Mouse (Mus musculus) neural tube, embryonic 11.5 days (tissue): Measurements from ENCODE around the gene Miga2. TPM values are rescaled to one million over a fixed set of nuclear protein-coding genes. Genes with fewer than 3 reads are reported as not detected.
"Not testable (repeated sequence)": the region's sequence is repeated elsewhere in the genome, so short reads cannot be mapped to it uniquely, and the experiment has no call there.

Source experiments
- ATAC-seq: fragments of 200-750 bp; cut with Nextera tagmentation; 2 replicates; pipeline ENCODE4 v1.8.0; 2017; ENCODE audit warnings: moderate number of reproducible peaks, mild to moderate bottlenecking, moderate TSS enrichment, moderate library complexity; ENCODE audit not compliant: insufficient read depth, low FRiP score, low TSS enrichment
- DNase-seq: peaks from one replicate; pipeline ENCODE4 v3.0.0-alpha.2; 2015; ENCODE audit warnings: low spot score
- H3K27ac ChIP-seq: fragments of 300-500 bp; sonication (generic); 2 replicates; pipeline ENCODE4 v1.5.1; 2014; ENCODE audit warnings: low read depth, mild to moderate bottlenecking, low read length
- H3K27me3 ChIP-seq: fragments of 300-500 bp; sonication (generic); 2 replicates; pipeline ENCODE4 v1.6.1; 2014; ENCODE audit warnings: mild to moderate bottlenecking, low read length, mixed read lengths; ENCODE audit not compliant: control insufficient read depth, insufficient read depth
- H3K36me3 ChIP-seq: fragments of 300-500 bp; sonication (generic); 2 replicates; pipeline ENCODE4 v1.6.1; 2014; ENCODE audit warnings: mild to moderate bottlenecking, low read length, moderate library complexity, mixed read lengths; ENCODE audit not compliant: control insufficient read depth, insufficient read depth
- H3K4me1 ChIP-seq: fragments of 300-500 bp; sonication (generic); 2 replicates; pipeline ENCODE4 v1.6.1; 2014; ENCODE audit warnings: low read length, mixed read lengths; ENCODE audit not compliant: control insufficient read depth, insufficient read depth
- H3K4me2 ChIP-seq: fragments of 300-500 bp; sonication (generic); 2 replicates; pipeline ENCODE4 v1.6.1; 2014; ENCODE audit warnings: low read depth, mild to moderate bottlenecking, moderate library complexity
- H3K4me3 ChIP-seq: fragments of 300-500 bp; sonication (generic); 2 replicates; pipeline ENCODE4 v1.5.1; 2014; ENCODE audit warnings: low read depth, low read length
- H3K9ac ChIP-seq: fragments of 300-500 bp; sonication (generic); 2 replicates; pipeline ENCODE4 v1.6.1; 2014; ENCODE audit warnings: mild to moderate bottlenecking, low read length
- H3K9me3 ChIP-seq: fragments of 300-500 bp; sonication (generic); 2 replicates; pipeline ENCODE4 v1.6.1; 2016; ENCODE audit warnings: low read length; ENCODE audit not compliant: control insufficient read depth
- WGBS: fragments of 180-500 bp; shearing (Covaris S2); extraction: QIAGEN DNeasy Blood & Tissue Kit; methylation state at CpG from one replicate; pipeline ENCODE4 v1.1.7; 2014; 5-methylcytosine and 5-hydroxymethylcytosine counted together
- polyA plus RNA-seq: library from polyadenylated mRNA; unstranded; fragments of >200 nt; fragmentation: Nextera tagmentation; extraction: Ambion mirVana; gene quantifications from 2 replicates; pipeline ENCODE4 v1.2.1, GENCODE M21; 2014

The Miga2 gene
- polyA plus RNA-seq, 1 experiment from 2014 or later, result 27.5 TPM

DNA sequence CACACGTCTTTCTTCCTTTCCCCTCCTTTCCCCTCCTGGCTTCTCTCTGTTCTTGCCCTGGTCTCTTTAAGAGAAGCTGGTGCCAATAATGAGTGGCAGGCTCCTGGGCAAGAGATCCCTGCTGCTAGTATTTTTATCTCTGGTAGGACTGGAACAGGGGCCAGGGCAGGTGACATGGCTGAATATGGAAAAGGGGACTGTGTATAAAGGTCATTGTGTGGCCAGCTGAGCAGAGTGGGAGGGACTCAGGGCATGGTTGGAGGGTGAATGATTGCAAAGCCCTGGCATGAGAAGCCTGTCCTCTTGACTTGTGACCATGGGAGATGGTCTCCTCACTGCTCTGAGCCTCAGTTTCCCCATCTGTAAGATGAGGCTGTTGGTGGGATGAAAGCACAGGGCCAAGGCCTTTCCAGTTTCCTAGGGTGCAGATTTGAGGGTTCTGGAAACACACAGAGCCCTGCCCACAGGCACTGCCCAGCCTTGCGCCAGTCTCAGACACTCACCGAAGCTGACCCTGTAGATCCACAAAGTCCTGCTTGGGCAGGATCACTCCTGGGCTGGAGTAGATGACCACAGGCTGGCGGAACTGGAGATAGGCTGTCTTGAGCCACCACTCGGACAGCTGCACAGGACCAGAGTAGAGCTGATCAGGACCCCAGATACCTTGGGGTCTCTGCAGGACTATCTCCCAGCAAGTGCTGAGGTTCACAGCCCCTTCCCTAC is 45.6 kb downstream of the Miga2 start:
- peaks cover 3% of the 10 kb centered on the region for H3K36me3 ChIP-seq
- ATAC-seq, result no peak
- 95% methylated on average over 5 of the region's 5 CpGs for WGBS

DNA sequence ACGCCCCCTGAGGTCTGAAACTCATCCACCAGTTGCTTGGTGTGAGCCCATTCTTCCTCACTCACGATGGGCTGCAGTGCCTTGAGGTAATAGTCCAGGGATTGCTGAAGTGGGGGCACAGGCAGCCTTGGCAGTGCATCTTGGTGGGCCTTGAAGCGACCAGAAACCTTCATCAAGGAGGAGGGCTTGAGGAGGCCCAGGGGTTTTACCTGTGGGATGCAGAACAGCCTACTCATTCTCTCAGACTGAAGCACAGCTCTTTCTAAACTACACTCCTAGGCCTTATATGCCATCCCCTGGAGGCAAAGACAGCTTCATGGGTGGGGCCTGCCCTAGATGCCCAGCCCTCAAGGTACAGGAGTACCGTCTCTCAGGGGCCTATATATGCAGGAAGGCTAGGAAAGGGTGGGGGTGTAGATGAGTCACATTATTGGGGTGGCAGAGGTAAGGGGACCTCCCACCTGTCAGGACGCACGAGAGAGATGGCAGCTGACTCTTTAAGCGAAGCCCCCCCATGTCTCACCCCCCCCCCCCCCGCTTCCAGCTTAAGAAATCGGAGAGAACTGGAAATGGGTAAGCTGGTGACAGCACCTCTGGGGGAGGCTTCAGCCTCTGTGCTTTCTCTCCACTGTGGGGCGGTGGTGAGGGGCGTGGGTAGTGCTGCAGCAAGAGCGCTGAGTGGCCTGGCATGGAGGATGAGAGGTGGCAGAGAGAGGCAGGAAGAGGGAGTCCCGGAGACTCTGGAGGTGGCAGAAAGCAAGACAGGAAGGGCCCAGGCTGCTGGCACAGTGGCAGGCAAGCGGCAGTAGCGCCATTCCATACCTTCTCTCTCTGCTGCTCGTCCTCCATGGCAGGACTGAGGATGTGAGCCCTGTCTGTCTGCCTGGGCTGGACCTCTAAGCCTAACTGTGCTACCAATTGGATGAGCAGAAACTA is 49.3 kb downstream of the Miga2 start:
- Histone ChIP-seq H3K9me3 (no peaks in the 10 kb centered on the region), H3K4me3 (no peak overlapping the region), H3K4me2 (no peak overlapping the region), H3K4me1 (peaks cover 8% of the 10 kb centered on the region), H3K36me3 (no peaks in the 10 kb centered on the region; the same call in 1 of the 2 replicates), H3K9ac (peak overlapping the region; percentile 2; the same call in 1 of the 2 replicates), H3K27ac (no peak overlapping the region), H3K27me3 (no peaks in the 10 kb centered on the region)
- ATAC-seq (no peak), DNase-seq (no peak)
- 83% methylated on average over 15 of the region's 16 CpGs for WGBS

More for the DNA sequence above, 45.6 kb downstream of the Miga2 start:
- Histone ChIP-seq H3K27me3 (no peaks in the 10 kb centered on the region), H3K9ac (no peak overlapping the region), H3K4me2 (no peak overlapping the region), H3K4me3 (no peak overlapping the region), H3K4me1 (no peaks in the 10 kb centered on the region; the same call in 1 of the 2 replicates), H3K9me3 (no peaks in the 10 kb centered on the region), H3K27ac (no peak overlapping the region)
- no peak for DNase-seq

DNA sequence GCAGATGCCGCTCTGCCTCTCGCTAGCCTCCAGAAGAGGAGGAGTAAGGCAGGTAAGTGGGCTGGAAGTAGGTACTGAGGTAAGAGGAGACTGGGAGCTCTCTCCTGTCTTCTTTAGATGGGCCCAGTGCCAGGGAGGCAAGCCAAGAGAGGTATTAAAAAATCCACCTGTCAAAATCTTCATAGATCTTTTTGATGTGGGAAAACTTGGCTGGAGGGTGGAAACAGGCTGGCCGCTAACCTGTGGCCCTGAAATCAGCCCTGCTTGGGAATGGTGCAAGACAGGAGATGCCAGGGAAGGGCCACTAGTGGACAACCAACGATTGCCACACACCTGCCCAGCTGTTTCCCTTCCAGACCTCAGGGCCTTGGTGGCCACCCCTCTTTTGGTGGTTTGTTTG is 50.1 kb downstream of the Miga2 start:
- H3K4me2 ChIP-seq, result 0 out of 2 replicates have a peak overlapping the region, but pooled peaks have one; percentile 93
- H3K9me3 ChIP-seq, result no peaks in the 10 kb centered on the region
- no peaks in the 10 kb centered on the region; the same call in 1 of the 2 replicates for H3K36me3 ChIP-seq
- H3K27me3 ChIP-seq, result no peaks in the 10 kb centered on the region
- H3K4me1 ChIP-seq, result peaks cover 16% of the 10 kb centered on the region
- 85% methylated on average over 4 of the region's 4 CpGs for WGBS
- no peak overlapping the region for H3K27ac ChIP-seq
- ATAC-seq, result no peak
- DNase-seq, result no peak
- H3K9ac ChIP-seq, result peak overlapping the region; percentile 2; the same call in 1 of the 2 replicates
- H3K4me3 ChIP-seq, result no peak overlapping the region

DNA sequence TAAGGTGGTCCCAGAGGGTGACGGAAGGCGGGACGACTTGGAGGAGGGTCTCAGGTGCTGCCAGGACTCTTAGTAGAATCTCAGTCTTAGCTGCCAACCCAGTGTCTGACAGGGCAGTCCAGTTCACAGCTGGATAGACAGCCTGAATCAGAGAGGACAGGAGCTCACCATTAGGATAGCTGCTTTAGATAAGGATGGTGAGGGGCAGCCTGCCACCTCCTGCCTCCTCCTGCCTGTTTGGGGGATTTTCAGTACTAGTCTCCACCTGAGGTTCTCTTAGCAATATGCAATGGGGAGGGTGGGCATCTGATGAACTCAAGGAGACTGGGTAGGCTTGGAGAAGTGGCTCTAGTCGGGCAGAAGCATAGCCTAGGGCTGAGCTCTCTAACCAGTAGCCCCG is 50.6 kb downstream of the Miga2 start:
- no peaks in the 10 kb centered on the region for H3K27me3 ChIP-seq
- peaks cover 17% of the 10 kb centered on the region for H3K4me1 ChIP-seq
- DNase-seq (no peak), ATAC-seq (no peak)
- H3K9me3 ChIP-seq, result no peaks in the 10 kb centered on the region
- peak overlapping the region; percentile 80 for H3K4me3 ChIP-seq
- no peak overlapping the region for H3K27ac ChIP-seq
- 52% methylated on average over 5 of the region's 5 CpGs for WGBS
- H3K9ac ChIP-seq, result peak overlapping the region; percentile 94
- peak overlapping the region; percentile 93 for H3K4me2 ChIP-seq
- no peaks in the 10 kb centered on the region; the same call in 1 of the 2 replicates for H3K36me3 ChIP-seq

DNA sequence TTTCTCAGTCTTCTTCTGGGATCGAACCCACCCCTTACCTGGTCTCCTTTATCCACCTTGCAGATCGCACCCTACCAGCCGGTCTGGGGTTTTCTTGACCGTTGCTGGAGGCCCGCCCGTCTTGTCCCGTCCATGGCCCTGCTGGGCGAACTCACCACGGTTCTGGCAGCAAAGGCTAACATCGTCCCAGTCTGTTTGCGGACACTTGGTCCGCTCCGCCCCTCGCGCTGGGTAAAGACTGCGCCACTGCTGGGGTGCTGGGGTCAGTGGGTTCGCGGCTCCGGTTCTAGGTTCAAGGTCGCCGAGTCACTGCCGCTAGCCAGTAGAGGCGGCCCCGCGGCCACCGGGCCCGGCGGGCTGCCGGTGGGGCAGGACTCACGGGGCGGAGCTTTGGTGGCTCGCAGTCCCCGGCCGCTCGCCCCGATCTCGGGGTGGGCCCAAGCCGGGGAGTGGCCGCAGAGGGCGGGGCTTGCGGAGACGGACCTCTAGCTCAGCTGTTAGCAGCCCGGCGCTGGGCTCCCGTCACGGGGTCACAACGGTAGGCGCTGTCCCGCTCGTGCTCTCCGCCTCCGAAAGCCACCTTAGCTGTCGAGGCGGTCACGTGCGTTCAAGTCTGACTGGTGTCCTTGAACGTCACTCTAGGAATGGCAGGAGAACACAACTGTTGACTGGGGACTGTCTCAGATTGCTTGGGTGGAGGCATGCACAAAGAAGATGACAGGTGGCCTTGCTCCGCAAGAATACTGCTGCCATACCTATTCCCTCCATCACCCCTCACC is 51.3 kb downstream of the Miga2 start, which contains the start of gene Crat:
Gene Crat, minus strand, starts transcription at position 657 of the 779 bp plus-strand sequence.
- H3K4me2 ChIP-seq, result peak within 1 kb of the TSS; percentile 93
- no peaks in the 10 kb centered on the region for H3K9me3 ChIP-seq
- WGBS, result 2% methylated on average over 57 of the region's 58 CpGs
- peak within 1 kb of the TSS; percentile 94 for H3K9ac ChIP-seq
- no peaks in the 10 kb centered on the region for H3K27me3 ChIP-seq
- peak; percentile 88 for DNase-seq
- ATAC-seq, result peak; percentile 88
- no peaks in the 10 kb centered on the region for H3K36me3 ChIP-seq
- H3K4me1 ChIP-seq, result peaks cover 17% of the 10 kb centered on the region
- peak within 1 kb of the TSS; percentile 97 for H3K27ac ChIP-seq
- H3K4me3 ChIP-seq, result peak within 1 kb of the TSS; percentile 80

DNA sequence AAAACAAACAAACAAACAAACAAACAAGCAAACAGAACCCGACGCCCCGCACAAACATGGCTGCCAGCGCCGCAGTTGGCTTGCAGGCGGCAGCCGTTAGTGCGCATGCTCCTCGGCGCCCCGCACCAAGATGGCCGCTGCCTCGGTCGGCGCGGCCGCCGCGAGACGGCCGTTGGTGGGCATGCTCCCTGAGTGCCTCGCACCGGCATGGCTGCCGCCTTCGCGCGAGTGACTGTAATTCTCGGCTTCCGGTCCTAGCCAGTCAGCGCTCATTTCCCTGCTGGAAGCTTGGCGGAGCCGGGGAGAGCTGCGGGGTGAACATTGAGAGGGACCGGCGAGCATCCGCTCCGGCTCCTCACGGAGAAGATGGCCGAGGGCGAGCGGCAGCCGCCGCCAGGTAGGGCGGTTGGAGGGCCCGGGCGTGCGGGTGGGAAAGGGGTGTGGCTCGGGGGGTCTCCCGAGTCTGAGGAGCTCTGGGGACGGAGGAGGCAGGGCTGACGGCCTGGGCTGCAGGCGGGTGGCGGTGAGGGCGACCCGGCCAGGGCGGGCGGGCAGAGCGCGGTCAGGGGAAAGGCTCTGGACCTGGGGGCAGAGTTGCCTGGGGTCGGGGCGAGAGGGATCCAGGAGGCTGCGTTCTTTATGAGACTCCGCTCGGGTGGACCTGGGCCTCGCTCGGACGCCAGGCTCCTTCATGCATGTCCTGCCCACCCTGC is 52.1 kb downstream of the Miga2 start, which contains the start of gene Ptpa:
Gene Ptpa, plus strand, starts transcription at position 104 of the 713 bp plus-strand sequence.
- peak within 1 kb of the TSS; percentile 97 for H3K27ac ChIP-seq
- no peaks in the 10 kb centered on the region for H3K9me3 ChIP-seq
- H3K4me1 ChIP-seq, result peaks cover 17% of the 10 kb centered on the region
- H3K27me3 ChIP-seq, result no peaks in the 10 kb centered on the region
- peak; percentile 96 for DNase-seq
- WGBS, result under 1% methylated on average over 63 of the region's 67 CpGs
- H3K9ac ChIP-seq, result peak within 1 kb of the TSS; percentile 94
- no peaks in the 10 kb centered on the region for H3K36me3 ChIP-seq
- peak; percentile 86 for ATAC-seq
- peak within 1 kb of the TSS; percentile 93 for H3K4me2 ChIP-seq
- H3K4me3 ChIP-seq, result peak within 1 kb of the TSS; percentile 80

DNA sequence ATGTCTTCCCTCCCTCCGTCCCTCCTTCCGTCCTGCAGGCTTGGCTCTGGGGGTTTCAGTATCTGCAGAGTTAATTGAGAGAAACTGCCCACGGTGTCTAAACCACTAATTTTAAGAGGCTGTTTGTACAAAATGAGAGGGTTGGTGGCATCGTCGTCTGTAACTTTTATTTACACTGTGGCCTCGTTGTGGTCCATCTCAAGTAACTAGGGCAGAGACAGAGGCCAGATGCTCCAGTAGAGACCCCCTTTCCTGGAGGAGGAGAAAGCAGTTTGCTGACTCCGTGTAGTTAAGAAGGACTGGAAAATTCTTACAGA is 52.6 kb downstream of the Miga2 start:
- no peaks in the 10 kb centered on the region for H3K36me3 ChIP-seq
- no peaks in the 10 kb centered on the region for H3K9me3 ChIP-seq
- H3K4me3 ChIP-seq, result peak overlapping the region; percentile 80
- ATAC-seq (no peak), DNase-seq (no peak)
- peak overlapping the region; percentile 94 for H3K9ac ChIP-seq
- no peaks in the 10 kb centered on the region for H3K27me3 ChIP-seq
- peak overlapping the region; percentile 93 for H3K4me2 ChIP-seq
- H3K4me1 ChIP-seq, result peaks cover 17% of the 10 kb centered on the region
- H3K27ac ChIP-seq, result peak overlapping the region; percentile 97
- WGBS, result 2% methylated on average over 5 of the region's 7 CpGs

DNA sequence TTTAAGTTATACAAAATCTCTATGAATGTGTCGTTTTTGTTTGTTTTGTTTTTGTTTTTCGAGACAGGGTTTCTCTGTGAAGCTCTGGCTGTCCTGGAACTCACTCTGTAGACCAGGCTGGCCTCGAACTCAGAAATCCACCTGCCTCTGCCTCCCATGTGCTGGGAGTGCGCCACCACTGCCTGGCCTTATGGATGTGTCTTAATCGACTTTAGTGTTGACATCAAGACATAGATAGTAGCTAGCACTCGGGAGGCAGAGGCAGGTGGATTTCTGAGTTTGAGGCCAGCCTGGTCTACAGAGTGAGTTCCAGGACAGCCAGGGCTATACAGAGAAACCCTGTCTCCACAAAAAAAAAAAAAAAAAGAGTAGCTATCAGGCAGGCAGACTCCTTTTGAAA is 53.1 kb downstream of the Miga2 start:
- H3K27me3 ChIP-seq, H3K36me3 ChIP-seq, H3K4me3 ChIP-seq, H3K27ac ChIP-seq, H3K9ac ChIP-seq, DNase-seq, H3K9me3 ChIP-seq, H3K4me2 ChIP-seq, ATAC-seq: not testable (repeated sequence)
- peaks cover 17% of the 10 kb centered on the region for H3K4me1 ChIP-seq
- WGBS, result 82% methylated on average over 6 of the region's 6 CpGs
